Mouse (Mus musculus) embryonic fibroblast, embryonic 13.5 days (primary cell): ENCODE data around the gene Gm5129.

Experiments used
- CTCF ChIP-seq: IDR thresholded peaks from 2 replicates; pipeline ENCODE4 v1.5.1; 2011; ENCODE audit warnings: mild to moderate bottlenecking, control low read depth, low read length, moderate library complexity, borderline replicate concordance; ENCODE audit not compliant: insufficient read depth
- POLR2A ChIP-seq: IDR thresholded peaks from 2 replicates; pipeline ENCODE4 v1.6.1; 2011; ENCODE audit warnings: low read depth, mild to moderate bottlenecking, control low read depth, low read length, moderate library complexity

GRCm38 (mm10) chr5:29775437-29775836 lies 39.7 kb upstream of the Gm5129 start:
- no peak for TF ChIP-seq CTCF
- no peak for TF ChIP-seq POLR2A
